Mouse (Mus musculus): ENCODE measurements around the gene Chst11. TPM values are rescaled to one million over a fixed set of nuclear protein-coding genes. Genes with fewer than 3 reads are reported as not detected.

Chst11 gene
- total RNA-seq, 2 experiments from 2014 or later = 40.8 to 75.4 TPM

GRCm38 (mm10) chr10:83215559-83215958 is 230.3 kb downstream of the Chst11 start:
- no peak for DNase-seq

- DNase-seq = no peak
Measured at GRCm38 (mm10) chr10:83217256-83217655, 232.0 kb downstream of the Chst11 start.

DNA sequence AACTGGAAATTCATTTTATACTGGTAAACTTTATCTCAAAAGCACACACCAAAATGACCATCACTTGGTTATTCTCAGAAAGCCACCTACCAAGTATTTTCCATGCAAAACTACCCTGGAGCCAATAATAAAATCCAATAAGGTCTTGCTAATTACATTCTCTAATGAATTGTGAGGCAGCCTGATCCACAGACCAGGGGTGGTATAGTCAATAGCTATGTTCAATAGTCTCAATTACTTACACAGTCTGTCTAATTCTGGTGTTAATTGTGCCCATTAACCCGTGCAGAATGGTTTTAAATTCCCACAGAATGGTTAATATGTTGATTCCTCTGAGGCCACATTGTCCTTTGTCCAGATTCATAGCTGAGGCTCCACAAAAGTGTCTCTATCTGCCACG is 233.5 kb downstream of the Chst11 start:
- no peak for DNase-seq

- DNase-seq = peak; percentile 59 to 67
Measured at GRCm38 (mm10) chr10:83219729-83220128, 234.4 kb downstream of the Chst11 start.

DNA sequence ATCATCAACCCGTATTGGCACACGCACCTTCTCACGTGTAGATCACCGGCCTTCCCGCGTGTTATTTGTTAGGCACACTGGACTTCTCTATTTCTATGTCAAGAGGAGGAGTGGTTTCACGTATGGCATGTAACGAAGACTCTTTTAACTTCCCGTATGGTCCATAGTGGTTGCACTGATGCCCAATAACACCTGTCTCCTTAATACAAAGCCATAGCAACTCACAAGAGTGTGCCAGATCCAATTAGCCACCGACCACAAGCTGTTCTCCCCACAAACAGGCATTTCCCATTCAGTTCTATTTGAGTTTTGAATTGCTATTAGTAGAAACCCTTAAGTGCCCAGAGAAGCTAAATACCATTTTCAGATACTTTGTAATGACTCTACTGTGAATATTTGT is 234.9 kb downstream of the Chst11 start:
- no peak for DNase-seq

DNA sequence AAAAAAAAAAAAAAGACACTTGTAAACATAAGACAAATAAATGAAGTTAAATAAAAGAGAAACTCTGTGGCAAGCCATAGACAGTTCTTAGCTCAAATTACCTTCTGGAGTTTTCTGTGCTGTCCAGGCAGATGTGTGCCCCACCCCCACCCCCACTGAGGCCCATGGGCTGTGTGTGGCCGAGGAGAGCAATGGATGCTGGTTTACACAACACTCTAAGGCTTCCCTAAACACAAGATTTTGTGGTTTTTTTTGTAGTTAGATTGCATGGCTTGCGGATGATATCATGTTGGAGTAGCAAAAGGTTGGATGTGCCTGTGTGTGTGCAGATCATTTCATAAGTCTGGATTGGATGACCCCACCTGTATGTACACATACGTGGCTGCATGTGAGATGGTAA is 235.5 kb downstream of the Chst11 start:
- DNase-seq = no peak

- no peak for DNase-seq
Measured at GRCm38 (mm10) chr10:83224999-83225398, 239.7 kb downstream of the Chst11 start.

- DNase-seq = no peak
Measured at GRCm38 (mm10) chr10:83228626-83229025, 243.3 kb downstream of the Chst11 start.

DNA sequence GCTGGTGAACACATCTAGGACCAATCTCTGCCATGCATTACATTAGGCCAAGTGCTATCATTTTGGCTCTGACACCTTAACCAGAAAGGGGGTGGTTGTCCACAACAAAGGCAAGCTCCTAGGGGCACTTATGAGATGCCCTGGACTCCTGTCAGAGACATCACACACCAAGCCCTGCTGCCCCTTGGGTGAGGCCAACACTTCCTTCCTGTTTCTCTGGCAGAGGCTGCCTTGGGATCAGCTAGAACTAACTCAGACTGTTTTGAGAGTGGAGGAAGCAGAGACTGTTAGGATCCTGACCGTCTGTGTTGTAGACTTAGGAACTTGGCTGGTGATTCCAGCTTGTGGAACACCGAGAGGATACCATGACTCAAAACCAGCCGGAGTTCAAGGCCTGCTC is 248.7 kb downstream of the Chst11 start:
- DNase-seq = no peak

- no peak for DNase-seq
Measured at GRCm38 (mm10) chr10:83234391-83234790, 249.1 kb downstream of the Chst11 start.

GRCm38 (mm10) chr10:83242106-83242686 is 256.9 kb downstream of the Chst11 start:
- no peak for DNase-seq

- no peak for DNase-seq
Measured at GRCm38 (mm10) chr10:83244131-83244530, 258.8 kb downstream of the Chst11 start.

Other genes with a start within 250 kb of the Chst11 start
- gene Nfyb, start 221.4 kb upstream of the Chst11 start, total RNA-seq (2021) = 10 to 100 TPM; 19.4 to 19.6 TPM
- 100 to 1,000 TPM; 103 to 122 TPM for gene Txnrd1, start 151.5 kb upstream of the Chst11 start, total RNA-seq (2021)
- 1 to 10 TPM; 1.9 to 2.5 TPM for gene Eid3, start 118.9 kb upstream of the Chst11 start, total RNA-seq (2021)